Mouse (Mus musculus): ENCODE measurements around the gene Tsr2. TPM values are rescaled to one million over a fixed set of nuclear protein-coding genes. Genes with fewer than 3 reads are reported as not detected.

Tsr2 gene
- polyA plus RNA-seq (2015; fragmentation: Illumina TruSeq; extraction: RNeasy Lipid Tissue Mini Kit (QIAGEN cat#74804); ENCODE audit: low read depth, low replicate concordance) = 71.6 TPM

GRCm38 (mm10) chrX:151096171-151097058 lies at the start of gene Tsr2:
Tsr2 (minus strand) TSS chrX:151096543.

GRCm38 (mm10) chrX:151045850-151046249 lies 50.5 kb downstream of the Tsr2 start, which contains the start of gene Fgd1:
Fgd1 (plus strand) TSS chrX:151046150.

Other genes starting within 250 kb of the Tsr2 start
- gene Gnl3l, start 79.2 kb downstream of the Tsr2 start, polyA plus RNA-seq (2015; fragmentation: Illumina TruSeq; extraction: RNeasy Lipid Tissue Mini Kit (QIAGEN cat#74804); ENCODE audit: low read depth, low replicate concordance) = 119 TPM
- gene Fgd1, start 50.4 kb downstream of the Tsr2 start, polyA plus RNA-seq (2015; fragmentation: Illumina TruSeq; extraction: RNeasy Lipid Tissue Mini Kit (QIAGEN cat#74804); ENCODE audit: low read depth, low replicate concordance) = 7.8 TPM
- 18.0 TPM for gene Wnk3, start 101.5 kb upstream of the Tsr2 start, polyA plus RNA-seq (2015; fragmentation: Illumina TruSeq; extraction: RNeasy Lipid Tissue Mini Kit (QIAGEN cat#74804); ENCODE audit: low read depth, low replicate concordance)
- gene Fam120c, start 247.6 kb upstream of the Tsr2 start, polyA plus RNA-seq (2015; fragmentation: Illumina TruSeq; extraction: RNeasy Lipid Tissue Mini Kit (QIAGEN cat#74804); ENCODE audit: low read depth, low replicate concordance) = 19.8 TPM